Mouse (Mus musculus): Measurements from ENCODE around the gene Hist2h2ab. TPM values are rescaled to one million over a fixed set of nuclear protein-coding genes. Genes with fewer than 3 reads are reported as not detected.

The Hist2h2ab gene
- polyA plus RNA-seq, 1 experiment from 2014 or later = 0.92 TPM

- H3K4me1 ChIP-seq (ENCODE audit: control insufficient read depth, insufficient read depth, low read length) = peaks cover 25% of the 10 kb centered on the region
- H3K4me3 ChIP-seq (replicated peaks; ENCODE audit: low read length) = no peak overlapping the region
- no peak overlapping the region for H3K4me2 ChIP-seq (ENCODE audit: low read depth, low read length)
- 90% methylated on average over 5 of the region's 5 CpGs for WGBS
- H3K27ac ChIP-seq (ENCODE audit: low read length) = no peak overlapping the region
- no peaks in the 10 kb centered on the region for H3K36me3 ChIP-seq (ENCODE audit: control insufficient read depth, insufficient read depth, low read length)
- no peak for ATAC-seq (ENCODE audit: insufficient read depth, low FRiP score)
- no peaks in the 10 kb centered on the region for H3K9me3 ChIP-seq (replicated peaks; ENCODE audit: control insufficient read depth, low read length)
- no peaks in the 10 kb centered on the region for H3K27me3 ChIP-seq (ENCODE audit: control insufficient read depth, insufficient read depth, low read length)
- no peak overlapping the region for H3K9ac ChIP-seq (ENCODE audit: low read length)
These were observed 40.6 kb downstream of the Hist2h2ab start for GRCm38 (mm10) chr3:96260220-96260619.

GRCm38 (mm10) chr3:96261623-96262022 is 42.0 kb downstream of the Hist2h2ab start:
- Histone ChIP-seq H3K4me1 (ENCODE audit: control insufficient read depth, insufficient read depth, low read length) (peaks cover 20% of the 10 kb centered on the region), H3K27me3 (ENCODE audit: control insufficient read depth, insufficient read depth, low read length) (no peaks in the 10 kb centered on the region), H3K9me3 (replicated peaks; ENCODE audit: control insufficient read depth, low read length) (no peaks in the 10 kb centered on the region), H3K27ac (ENCODE audit: low read length) (peak overlapping the region; percentile 99), H3K36me3 (ENCODE audit: control insufficient read depth, insufficient read depth, low read length) (no peaks in the 10 kb centered on the region), H3K4me3 (replicated peaks; ENCODE audit: low read length) (peak overlapping the region; percentile 68), H3K9ac (ENCODE audit: low read length) (peak overlapping the region; percentile 89), H3K4me2 (ENCODE audit: low read depth, low read length) (peak overlapping the region; percentile 83)
- WGBS = 47% methylated on average over 3 of the region's 3 CpGs
- ATAC-seq (ENCODE audit: insufficient read depth, low FRiP score) = no peak

- peak; percentile 89 for ATAC-seq (ENCODE audit: insufficient read depth, low FRiP score)
These were observed 42.7 kb downstream of the Hist2h2ab start for GRCm38 (mm10) chr3:96262216-96262875.

DNA sequence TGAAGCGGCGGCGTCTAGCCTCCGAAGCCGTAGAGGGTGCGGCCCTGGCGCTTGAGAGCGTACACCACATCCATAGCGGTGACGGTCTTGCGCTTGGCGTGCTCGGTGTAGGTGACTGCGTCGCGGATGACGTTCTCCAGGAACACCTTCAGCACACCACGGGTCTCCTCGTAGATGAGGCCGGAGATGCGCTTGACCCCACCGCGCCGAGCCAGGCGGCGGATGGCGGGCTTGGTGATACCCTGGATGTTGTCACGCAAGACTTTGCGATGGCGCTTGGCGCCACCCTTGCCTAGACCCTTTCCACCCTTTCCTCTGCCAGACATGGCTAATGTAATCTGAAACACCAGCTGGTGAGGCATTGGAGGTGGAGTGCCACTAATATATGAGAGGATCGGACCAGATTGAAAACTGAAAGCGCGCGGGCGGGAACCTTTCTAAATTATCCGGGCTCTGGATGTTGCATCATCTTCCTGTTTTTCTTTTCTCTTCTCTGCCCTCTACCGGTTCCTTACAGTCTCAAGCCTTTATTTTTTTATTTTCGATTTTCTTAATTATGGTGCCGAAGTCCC is 43.4 kb downstream of the Hist2h2ab start, which contains the start of gene Hist2h4:
TSS of gene Hist2h4 (minus strand) at position 333 of the 572 bp plus-strand sequence.
- under 1% methylated on average over 40 of the region's 40 CpGs for WGBS
- no peaks in the 10 kb centered on the region for H3K36me3 ChIP-seq (ENCODE audit: control insufficient read depth, insufficient read depth, low read length)
- H3K9me3 ChIP-seq (replicated peaks; ENCODE audit: control insufficient read depth, low read length) = no peaks in the 10 kb centered on the region
- peak within 1 kb of the TSS; percentile 99 for H3K27ac ChIP-seq (ENCODE audit: low read length)
- H3K4me2 ChIP-seq (ENCODE audit: low read depth, low read length) = peak within 1 kb of the TSS; percentile 83
- H3K4me1 ChIP-seq (ENCODE audit: control insufficient read depth, insufficient read depth, low read length) = peaks cover 25% of the 10 kb centered on the region
- peak; percentile 89 for ATAC-seq (ENCODE audit: insufficient read depth, low FRiP score)
- no peaks in the 10 kb centered on the region for H3K27me3 ChIP-seq (ENCODE audit: control insufficient read depth, insufficient read depth, low read length)
- peak within 1 kb of the TSS; percentile 68 for H3K4me3 ChIP-seq (replicated peaks; ENCODE audit: low read length)
- peak within 1 kb of the TSS; percentile 89 for H3K9ac ChIP-seq (ENCODE audit: low read length)

More at GRCm38 (mm10) chr3:96262216-96262875, 42.7 kb downstream of the Hist2h2ab start:
- WGBS = under 1% methylated on average over 19 of the region's 19 CpGs
- Histone ChIP-seq H3K36me3 (ENCODE audit: control insufficient read depth, insufficient read depth, low read length) (no peaks in the 10 kb centered on the region), H3K4me1 (ENCODE audit: control insufficient read depth, insufficient read depth, low read length) (peaks cover 20% of the 10 kb centered on the region), H3K27me3 (ENCODE audit: control insufficient read depth, insufficient read depth, low read length) (no peaks in the 10 kb centered on the region), H3K4me2 (ENCODE audit: low read depth, low read length) (peak overlapping the region; percentile 83), H3K9me3 (replicated peaks; ENCODE audit: control insufficient read depth, low read length) (no peaks in the 10 kb centered on the region), H3K4me3 (replicated peaks; ENCODE audit: low read length) (peak overlapping the region; percentile 68), H3K9ac (ENCODE audit: low read length) (peak overlapping the region; percentile 89), H3K27ac (ENCODE audit: low read length) (peak overlapping the region; percentile 99)

DNA sequence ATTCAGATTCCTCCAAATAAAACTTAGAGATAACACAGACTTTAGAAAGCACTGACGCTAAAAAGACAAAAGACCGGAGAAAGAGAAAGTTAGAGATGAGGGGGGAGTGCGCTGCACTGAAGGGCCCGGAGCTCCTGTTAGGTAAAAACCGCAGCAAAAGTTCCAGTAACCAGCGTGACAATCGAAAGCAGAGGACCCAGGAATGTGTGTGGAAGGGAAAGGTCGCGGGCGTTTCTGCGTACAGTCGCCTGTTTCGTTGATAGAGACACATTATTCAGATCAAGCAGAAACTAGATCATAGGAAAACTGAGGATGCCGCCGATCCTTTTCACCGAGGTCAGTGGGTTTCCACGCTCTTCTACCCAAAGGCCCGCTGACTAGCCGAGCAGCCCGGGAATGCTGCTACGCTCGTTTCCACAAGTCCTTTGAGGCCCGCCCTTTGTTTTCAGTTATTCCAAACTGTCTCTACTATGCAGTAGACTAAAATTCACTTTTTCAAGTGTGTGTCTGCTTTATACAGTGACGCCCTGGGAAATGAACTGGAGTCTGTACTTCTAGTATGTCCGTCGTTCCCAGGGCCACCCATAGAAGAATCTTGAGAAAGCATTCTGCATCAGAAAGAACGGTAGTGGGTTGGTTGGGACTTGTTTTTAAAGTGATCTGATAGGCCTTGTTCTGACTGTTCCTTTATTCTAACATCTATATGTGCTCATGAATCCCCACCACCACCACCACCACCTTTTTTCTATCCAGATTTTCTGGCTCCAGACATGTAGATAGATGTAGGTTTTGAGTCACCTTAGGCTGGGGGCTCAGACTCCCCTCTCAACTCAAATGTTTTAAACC is 44.1 kb downstream of the Hist2h2ab start:
- peak overlapping the region; percentile 68 for H3K4me3 ChIP-seq (replicated peaks; ENCODE audit: low read length)
- ATAC-seq (ENCODE audit: insufficient read depth, low FRiP score) = no peak
- 5% methylated on average over 27 of the region's 27 CpGs for WGBS
- no peaks in the 10 kb centered on the region for H3K27me3 ChIP-seq (ENCODE audit: control insufficient read depth, insufficient read depth, low read length)
- peak overlapping the region; percentile 99 for H3K27ac ChIP-seq (ENCODE audit: low read length)
- H3K36me3 ChIP-seq (ENCODE audit: control insufficient read depth, insufficient read depth, low read length) = no peaks in the 10 kb centered on the region
- peaks cover 25% of the 10 kb centered on the region for H3K4me1 ChIP-seq (ENCODE audit: control insufficient read depth, insufficient read depth, low read length)
- H3K9me3 ChIP-seq (replicated peaks; ENCODE audit: control insufficient read depth, low read length) = no peaks in the 10 kb centered on the region
- peak overlapping the region; percentile 86 for H3K9ac ChIP-seq (ENCODE audit: low read length)
- peak overlapping the region; percentile 83 for H3K4me2 ChIP-seq (ENCODE audit: low read depth, low read length)

GRCm38 (mm10) chr3:96264404-96264949 is 44.8 kb downstream of the Hist2h2ab start:
- Histone ChIP-seq H3K36me3 (ENCODE audit: control insufficient read depth, insufficient read depth, low read length) (no peaks in the 10 kb centered on the region), H3K4me3 (replicated peaks; ENCODE audit: low read length) (peak overlapping the region; percentile 68), H3K9ac (ENCODE audit: low read length) (peak overlapping the region; percentile 86), H3K4me1 (ENCODE audit: control insufficient read depth, insufficient read depth, low read length) (peaks cover 25% of the 10 kb centered on the region), H3K9me3 (replicated peaks; ENCODE audit: control insufficient read depth, low read length) (no peaks in the 10 kb centered on the region), H3K27me3 (ENCODE audit: control insufficient read depth, insufficient read depth, low read length) (no peaks in the 10 kb centered on the region), H3K27ac (ENCODE audit: low read length) (peak overlapping the region; percentile 99), H3K4me2 (ENCODE audit: low read depth, low read length) (peak overlapping the region; percentile 83)
- WGBS = 64% methylated on average over 7 of the region's 7 CpGs
- no peak for ATAC-seq (ENCODE audit: insufficient read depth, low FRiP score)

GRCm38 (mm10) chr3:96266132-96266710 is 46.6 kb downstream of the Hist2h2ab start:
- Histone ChIP-seq H3K4me3 (replicated peaks; ENCODE audit: low read length) (no peak overlapping the region), H3K9ac (ENCODE audit: low read length) (no peak overlapping the region), H3K36me3 (ENCODE audit: control insufficient read depth, insufficient read depth, low read length) (no peaks in the 10 kb centered on the region), H3K9me3 (replicated peaks; ENCODE audit: control insufficient read depth, low read length) (no peaks in the 10 kb centered on the region), H3K4me2 (ENCODE audit: low read depth, low read length) (no peak overlapping the region), H3K27me3 (ENCODE audit: control insufficient read depth, insufficient read depth, low read length) (no peaks in the 10 kb centered on the region), H3K27ac (ENCODE audit: low read length) (no peak overlapping the region), H3K4me1 (ENCODE audit: control insufficient read depth, insufficient read depth, low read length) (peaks cover 29% of the 10 kb centered on the region)
- no peak for ATAC-seq (ENCODE audit: insufficient read depth, low FRiP score)
- WGBS = 88% methylated on average over 8 of the region's 8 CpGs

DNA sequence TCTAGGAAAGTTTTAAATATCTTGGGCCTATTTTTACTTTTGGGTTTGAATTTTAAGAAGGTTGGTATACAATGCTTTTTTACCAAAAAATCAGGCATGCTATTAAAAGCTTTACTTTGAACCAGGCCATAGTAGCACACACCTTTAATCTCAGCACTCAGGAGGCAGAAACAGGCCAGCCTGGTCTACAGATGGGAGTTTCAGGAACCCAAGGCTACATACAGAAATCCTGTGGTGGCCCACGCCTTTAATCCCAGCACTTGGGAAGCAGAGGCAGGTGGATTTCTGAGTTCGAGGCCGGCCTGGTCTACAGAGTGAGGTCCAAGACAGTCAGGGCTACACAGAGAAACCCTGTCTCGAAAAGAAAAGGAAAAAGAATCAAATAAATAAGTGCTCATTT is 47.9 kb downstream of the Hist2h2ab start:
- peak overlapping the region; percentile 88 for H3K27ac ChIP-seq (ENCODE audit: low read length)
- no peaks in the 10 kb centered on the region for H3K36me3 ChIP-seq (ENCODE audit: control insufficient read depth, insufficient read depth, low read length)
- H3K4me2 ChIP-seq (ENCODE audit: low read depth, low read length) = peak overlapping the region; percentile 58
- 65% methylated on average over 4 of the region's 4 CpGs for WGBS
- peak overlapping the region; percentile 48 for H3K4me3 ChIP-seq (replicated peaks; ENCODE audit: low read length)
- H3K9me3 ChIP-seq (replicated peaks; ENCODE audit: control insufficient read depth, low read length) = no peaks in the 10 kb centered on the region
- no peak for ATAC-seq (ENCODE audit: insufficient read depth, low FRiP score)
- no peak overlapping the region for H3K9ac ChIP-seq (ENCODE audit: low read length)
- H3K4me1 ChIP-seq (ENCODE audit: control insufficient read depth, insufficient read depth, low read length) = peaks cover 21% of the 10 kb centered on the region
- H3K27me3 ChIP-seq (ENCODE audit: control insufficient read depth, insufficient read depth, low read length) = no peaks in the 10 kb centered on the region

Measured in stomach, embryonic 16.5 days (tissue).